Mouse (Mus musculus): Measurements from ENCODE around the gene Jmjd1c. TPM values are rescaled to one million over a fixed set of nuclear protein-coding genes. Genes with fewer than 3 reads are reported as not detected.

The Jmjd1c gene
- polyA plus RNA-seq, 1 experiment from 2014 or later, result 10.9 TPM

DNA sequence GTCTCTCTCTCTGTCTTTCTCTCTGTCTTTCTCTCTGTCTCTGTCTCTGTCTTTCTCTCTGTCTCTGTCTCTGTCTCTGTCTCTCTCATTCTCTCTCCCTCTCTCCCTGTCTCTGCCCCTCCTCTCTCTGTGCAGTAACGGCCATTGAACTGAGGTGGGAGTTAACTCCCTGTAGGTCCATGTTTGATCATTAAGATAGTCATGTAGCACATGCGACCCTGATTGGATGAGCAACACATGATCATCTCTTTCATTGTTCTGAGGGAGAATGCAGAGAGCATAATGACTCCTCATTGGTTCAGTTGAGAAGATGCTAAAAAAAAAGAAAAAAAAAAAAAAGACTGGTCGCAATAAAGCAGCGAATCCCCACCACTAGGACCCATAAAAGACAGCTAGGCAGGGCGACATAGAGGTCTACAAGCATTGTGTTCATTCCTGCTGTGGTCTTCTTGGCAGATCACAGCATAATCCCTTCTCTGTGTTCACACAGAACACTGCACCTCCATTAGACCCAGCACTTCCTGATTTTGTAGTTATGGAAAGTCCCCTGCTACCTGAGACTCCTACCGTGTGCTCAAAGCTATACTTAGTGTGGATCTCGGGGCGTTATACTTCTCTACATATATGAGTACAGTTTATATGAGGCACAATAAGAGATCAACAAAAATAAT, 200.7 kb downstream of the Jmjd1c start:
- ATAC-seq (ENCODE audit: low read depth), result peak; percentile 49; the same call in 1 of the 2 replicates
- peak overlapping the region; percentile 16; the same call in 1 of the 2 replicates for H3K4me3 ChIP-seq (ENCODE audit: low read depth, low read length)

DNA sequence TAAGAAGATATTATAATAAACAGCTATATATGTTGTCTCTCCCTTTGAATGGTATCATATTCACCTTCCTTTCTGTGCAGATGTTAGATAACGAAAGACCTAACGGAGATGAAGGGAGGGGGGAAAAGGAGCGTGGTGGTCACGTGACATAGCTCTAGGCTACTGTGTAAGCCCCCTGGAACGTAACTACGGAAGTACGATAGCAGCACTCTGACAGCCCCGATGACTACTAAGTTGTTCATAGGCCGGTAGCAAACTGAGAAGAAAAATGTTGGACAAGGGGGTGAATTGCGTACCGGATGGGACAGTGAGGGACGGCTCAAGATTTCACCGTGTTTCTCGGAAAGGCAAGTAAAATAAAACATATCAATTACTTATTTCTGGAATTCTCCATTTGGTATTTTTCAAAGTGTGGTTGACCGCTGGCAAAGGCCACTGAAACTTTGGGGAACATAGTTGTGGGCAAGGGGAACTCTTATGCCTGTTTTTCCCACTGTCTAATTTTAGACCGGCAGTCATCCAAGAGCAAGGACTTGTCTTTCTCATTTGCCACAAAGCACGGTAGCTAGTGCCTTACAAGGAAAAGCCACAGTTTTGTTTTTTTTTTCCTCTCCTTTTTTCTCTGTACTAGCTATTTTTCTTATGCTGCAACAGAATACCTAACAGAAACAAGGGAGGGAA, 201.4 kb downstream of the Jmjd1c start:
- no peaks in the 10 kb centered on the region for H3K9me3 ChIP-seq (replicated peaks; ENCODE audit: control insufficient read depth, low read length)
- 55% methylated on average over 17 of the region's 17 CpGs for WGBS (ENCODE audit: insufficient replicate concordance)
- peak overlapping the region; percentile 36; the same call in 1 of the 2 replicates for H3K4me2 ChIP-seq (ENCODE audit: low read depth, low read length)
- H3K4me3 ChIP-seq (ENCODE audit: low read depth, low read length), result peak overlapping the region; percentile 25
- H3K27ac ChIP-seq (ENCODE audit: low read length), result peak overlapping the region; percentile 0; the same call in 1 of the 2 replicates
- no peaks in the 10 kb centered on the region for H3K36me3 ChIP-seq (ENCODE audit: control insufficient read depth, insufficient read depth)
- H3K9ac ChIP-seq (ENCODE audit: low read depth, low read length), result no peak overlapping the region
- peaks cover 7% of the 10 kb centered on the region for H3K4me1 ChIP-seq (ENCODE audit: control insufficient read depth, low read depth, low read length)
- no peaks in the 10 kb centered on the region for H3K27me3 ChIP-seq (ENCODE audit: control insufficient read depth, insufficient read depth, low read depth, low read length)
- peak; percentile 20; the same call in 1 of the 2 replicates for ATAC-seq (ENCODE audit: low read depth)

More for the DNA sequence above, 200.7 kb downstream of the Jmjd1c start:
- Histone ChIP-seq H3K9me3 (replicated peaks; ENCODE audit: control insufficient read depth, low read length) (no peaks in the 10 kb centered on the region), H3K36me3 (ENCODE audit: control insufficient read depth, insufficient read depth) (no peaks in the 10 kb centered on the region), H3K4me1 (ENCODE audit: control insufficient read depth, low read depth, low read length) (peaks cover 7% of the 10 kb centered on the region), H3K27ac (ENCODE audit: low read length) (peak overlapping the region; percentile 66), H3K9ac (ENCODE audit: low read depth, low read length) (peak overlapping the region; percentile 34; the same call in 1 of the 2 replicates), H3K27me3 (ENCODE audit: control insufficient read depth, insufficient read depth, low read depth, low read length) (no peaks in the 10 kb centered on the region), H3K4me2 (ENCODE audit: low read depth, low read length) (peak overlapping the region; percentile 46)
- WGBS (ENCODE audit: insufficient replicate concordance), result 48% methylated on average over 8 of the region's 8 CpGs

DNA sequence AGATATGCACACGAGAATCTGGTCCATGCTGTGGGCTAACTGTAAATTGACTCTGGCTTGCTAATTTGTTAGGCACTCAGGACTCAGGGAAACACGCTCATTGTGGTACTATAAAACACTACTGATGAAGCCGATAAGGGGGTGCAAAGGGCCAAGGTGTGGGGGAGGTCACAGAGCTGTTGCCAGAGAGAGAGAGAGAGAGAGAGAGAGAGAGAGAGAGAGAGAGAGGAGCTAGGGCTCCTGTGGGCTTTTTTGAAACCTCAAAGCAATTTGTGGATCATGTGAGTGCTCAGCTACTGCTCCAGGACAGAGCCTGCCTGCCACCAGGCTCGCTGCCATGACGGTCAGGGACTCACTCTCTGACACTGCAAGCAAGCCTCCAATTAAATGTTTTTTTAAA, 202.9 kb downstream of the Jmjd1c start:
- no peak overlapping the region for H3K27ac ChIP-seq (ENCODE audit: low read length)
- H3K4me1 ChIP-seq (ENCODE audit: control insufficient read depth, low read depth, low read length), result peaks cover 7% of the 10 kb centered on the region
- no peaks in the 10 kb centered on the region for H3K9me3 ChIP-seq (replicated peaks; ENCODE audit: control insufficient read depth, low read length)
- no peak overlapping the region for H3K9ac ChIP-seq (ENCODE audit: low read depth, low read length)
- WGBS (ENCODE audit: insufficient replicate concordance), result 37% methylated on average over 5 of the region's 5 CpGs
- H3K4me2 ChIP-seq (ENCODE audit: low read depth, low read length), result no peak overlapping the region
- H3K4me3 ChIP-seq (ENCODE audit: low read depth, low read length), result no peak overlapping the region
- H3K36me3 ChIP-seq (ENCODE audit: control insufficient read depth, insufficient read depth), result no peaks in the 10 kb centered on the region
- H3K27me3 ChIP-seq (ENCODE audit: control insufficient read depth, insufficient read depth, low read depth, low read length), result no peaks in the 10 kb centered on the region
- no peak for ATAC-seq (ENCODE audit: low read depth)

DNA sequence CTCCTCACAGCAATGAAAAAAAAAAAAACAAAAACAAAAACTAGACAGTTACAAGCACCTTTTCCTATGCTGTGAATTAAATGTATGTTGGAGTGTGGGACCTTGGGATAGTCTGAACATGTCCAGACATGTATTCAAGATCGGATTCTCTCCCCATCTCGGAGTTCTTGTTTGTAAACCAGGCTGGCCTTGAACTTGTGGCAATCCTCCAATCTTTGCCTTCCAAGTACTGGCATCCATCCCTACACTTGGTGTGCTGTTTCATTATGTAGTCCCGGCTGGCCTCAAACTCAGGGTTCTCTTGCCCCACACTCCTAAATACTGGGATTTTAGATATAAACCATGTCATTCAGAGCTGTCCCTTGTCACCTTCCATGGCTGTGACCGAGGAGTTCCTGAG, 203.4 kb downstream of the Jmjd1c start:
- Histone ChIP-seq H3K4me1 (ENCODE audit: control insufficient read depth, low read depth, low read length) (peaks cover 7% of the 10 kb centered on the region), H3K4me3 (ENCODE audit: low read depth, low read length) (no peak overlapping the region)

DNA sequence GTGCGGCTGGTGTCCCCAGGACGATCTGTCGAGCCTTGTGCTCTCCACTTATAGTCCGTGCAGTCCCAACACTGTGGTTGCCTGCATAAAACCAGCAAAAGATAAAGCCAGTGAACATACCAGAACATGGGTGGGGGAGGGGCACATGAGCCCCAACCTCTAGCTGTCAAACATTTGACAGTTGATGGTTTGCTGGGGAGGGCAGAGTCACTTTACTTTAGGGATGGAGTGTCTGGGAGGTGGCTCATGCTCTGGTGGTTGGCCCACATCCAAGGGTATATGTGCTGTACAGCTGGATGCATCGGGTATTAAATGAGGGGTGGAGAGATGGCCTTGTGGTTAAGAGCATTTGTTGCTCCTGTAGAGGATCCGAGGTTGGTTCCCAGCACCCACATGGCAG, 205.1 kb downstream of the Jmjd1c start:
- Histone ChIP-seq H3K27ac (ENCODE audit: low read length) (no peak overlapping the region), H3K9me3 (replicated peaks; ENCODE audit: control insufficient read depth, low read length) (no peaks in the 10 kb centered on the region), H3K27me3 (ENCODE audit: control insufficient read depth, insufficient read depth, low read depth, low read length) (no peaks in the 10 kb centered on the region), H3K36me3 (ENCODE audit: control insufficient read depth, insufficient read depth) (no peaks in the 10 kb centered on the region), H3K4me1 (ENCODE audit: control insufficient read depth, low read depth, low read length) (peaks cover 5% of the 10 kb centered on the region), H3K4me2 (ENCODE audit: low read depth, low read length) (no peak overlapping the region), H3K4me3 (ENCODE audit: low read depth, low read length) (no peak overlapping the region), H3K9ac (ENCODE audit: low read depth, low read length) (no peak overlapping the region)
- WGBS (ENCODE audit: insufficient replicate concordance), result 40% methylated on average over 6 of the region's 6 CpGs
- peak; percentile 22; the same call in 1 of the 2 replicates for ATAC-seq (ENCODE audit: low read depth)

More for the DNA sequence above, 203.4 kb downstream of the Jmjd1c start:
- no peak overlapping the region for H3K9ac ChIP-seq (ENCODE audit: low read depth, low read length)
- no peak overlapping the region for H3K27ac ChIP-seq (ENCODE audit: low read length)
- H3K27me3 ChIP-seq (ENCODE audit: control insufficient read depth, insufficient read depth, low read depth, low read length), result no peaks in the 10 kb centered on the region
- ATAC-seq (ENCODE audit: low read depth), result no peak
- no peak overlapping the region for H3K4me2 ChIP-seq (ENCODE audit: low read depth, low read length)
- no peaks in the 10 kb centered on the region for H3K36me3 ChIP-seq (ENCODE audit: control insufficient read depth, insufficient read depth)
- 62% methylated on average over 4 of the region's 4 CpGs for WGBS (ENCODE audit: insufficient replicate concordance)
- no peaks in the 10 kb centered on the region for H3K9me3 ChIP-seq (replicated peaks; ENCODE audit: control insufficient read depth, low read length)

DNA sequence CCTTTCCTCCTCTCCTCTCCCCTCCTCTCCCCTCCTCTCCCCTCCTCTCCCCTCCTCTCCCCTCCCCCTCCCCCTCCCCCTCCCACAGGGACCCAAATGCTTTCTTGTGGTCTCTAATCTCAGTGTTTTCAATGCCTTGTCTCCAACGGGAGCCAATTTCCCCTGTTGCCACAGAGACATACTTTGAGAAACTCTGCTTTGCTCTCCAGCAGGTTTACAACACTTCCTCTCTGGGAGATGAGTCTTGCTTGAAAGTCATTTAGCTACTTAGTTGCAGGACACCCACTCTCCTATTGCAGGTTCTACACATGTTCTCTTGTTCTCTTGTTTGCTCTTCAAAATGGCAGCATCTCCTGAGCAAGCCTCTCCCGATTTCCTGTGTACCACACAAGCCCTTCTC, 206.4 kb downstream of the Jmjd1c start:
- Histone ChIP-seq H3K4me2 (ENCODE audit: low read depth, low read length) (no peak overlapping the region), H3K9ac (ENCODE audit: low read depth, low read length) (no peak overlapping the region), H3K27me3 (ENCODE audit: control insufficient read depth, insufficient read depth, low read depth, low read length) (no peaks in the 10 kb centered on the region), H3K4me3 (ENCODE audit: low read depth, low read length) (no peak overlapping the region), H3K4me1 (ENCODE audit: control insufficient read depth, low read depth, low read length) (no peaks in the 10 kb centered on the region; the same call in 1 of the 2 replicates), H3K27ac (ENCODE audit: low read length) (no peak overlapping the region), H3K36me3 (ENCODE audit: control insufficient read depth, insufficient read depth) (no peaks in the 10 kb centered on the region), H3K9me3 (replicated peaks; ENCODE audit: control insufficient read depth, low read length) (no peaks in the 10 kb centered on the region)
- whole genome bisulfite sequencing (ENCODE audit: insufficient replicate concordance), result 38% methylated on average over 2 of the region's 2 CpGs
- ATAC-seq (ENCODE audit: low read depth), result no peak

Other genes starting within 250 kb of the Jmjd1c start
- gene Reep3, start 820 bp downstream of the Jmjd1c start, polyA plus RNA-seq (2015; fragmentation: Nextera tagmentation; extraction: Ambion mirVana), result 9.0 and 10.0 TPM in 2 replicates
- gene Nrbf2, start 189.2 kb downstream of the Jmjd1c start, polyA plus RNA-seq (2015; fragmentation: Nextera tagmentation; extraction: Ambion mirVana), result 12.2 and 14.5 TPM in 2 replicates

Data from liver, embryonic 16.5 days (tissue).